Mouse (Mus musculus) B cell, adult 67 days (primary cell): ENCODE measurements around the gene Pea15a. TPM values are rescaled to one million over a fixed set of nuclear protein-coding genes. Genes with fewer than 3 reads are reported as not detected.

ENCODE experiments used
- total RNA-seq, 2 experiments: library from RNA; stranded (reverse); gene quantifications; 4 replicates each; pipeline ENCODE4 v1.2.4; 2023

Gene Pea15a
- 10 to 100 TPM; 22.0 to 22.5 TPM for total RNA-seq

GRCm38 (mm10) chr1:172206141-172206917 is at the start of gene Pea15a:
Pea15a (minus strand) TSS chr1:172206804.

GRCm38 (mm10) chr1:172219451-172220406 is 13.1 kb upstream of the Pea15a start, which contains the start of gene Casq1:
Casq1 (minus strand) TSS chr1:172219868.

DNA sequence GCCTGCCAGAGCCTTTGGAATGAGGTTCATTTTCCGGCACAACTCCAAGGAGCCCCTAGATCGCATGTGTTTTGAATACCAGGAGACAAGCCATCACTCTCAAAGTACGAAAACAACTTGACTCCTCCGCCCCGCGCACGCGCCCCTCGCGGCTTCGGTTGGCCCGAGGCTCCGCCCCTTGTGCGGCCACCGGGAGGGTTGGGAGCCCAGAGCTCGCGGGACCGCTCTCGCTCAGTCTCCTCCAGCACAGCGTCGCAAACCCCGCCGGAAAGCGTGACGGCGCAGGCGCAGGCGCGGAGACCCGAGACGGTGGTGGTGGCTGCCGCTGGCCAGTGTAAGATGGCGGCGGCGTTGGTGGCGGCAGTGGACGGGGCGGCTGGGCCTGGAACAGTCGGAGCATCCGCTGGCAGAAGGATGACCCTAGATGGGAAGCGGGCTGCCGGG is 58.7 kb downstream of the Pea15a start, which contains the start of gene Dcaf8:
Gene Dcaf8, plus strand, starts transcription at position 250 of the 444 bp plus-strand sequence.

Other genes starting within 250 kb of the Pea15a start
- 10 to 100 TPM in 1 of 2 experiments, 1 to 10 TPM in 1; 7.7 to 10.8 TPM for gene Vangl2, start 178.4 kb downstream of the Pea15a start, total RNA-seq
- gene Nhlh1, start 149.2 kb downstream of the Pea15a start, total RNA-seq: not detected
- 100 to 1,000 TPM; 159 to 165 TPM for gene Copa, start 124.3 kb downstream of the Pea15a start, total RNA-seq
- gene Ncstn, start 124.0 kb downstream of the Pea15a start, total RNA-seq: 100 to 1,000 TPM; 102 to 113 TPM
- gene Pex19, start 80.0 kb downstream of the Pea15a start, total RNA-seq: 10 to 100 TPM; 55.2 to 59.4 TPM
- 100 to 1,000 TPM; 118 to 123 TPM for gene Dcaf8, start 58.7 kb downstream of the Pea15a start, total RNA-seq
- not detected for gene Casq1, start 13.1 kb upstream of the Pea15a start, total RNA-seq
- gene Atp1a4, start 51.6 kb upstream of the Pea15a start, total RNA-seq: not detected
- 10 to 100 TPM; 25.3 to 31.9 TPM for gene Igsf8, start 54.8 kb upstream of the Pea15a start, total RNA-seq
- gene Atp1a2, start 91.3 kb upstream of the Pea15a start, total RNA-seq: not detected
- gene Kcnj9, start 122.5 kb upstream of the Pea15a start, total RNA-seq: not detected
- under 1 TPM; 0.21 to 0.96 TPM for gene Kcnj10, start 134.4 kb upstream of the Pea15a start, total RNA-seq
- gene Pigm, start 169.7 kb upstream of the Pea15a start, total RNA-seq: 10 to 100 TPM; 30.8 to 34.7 TPM